Mouse (Mus musculus) ES-Bruce4 (cell line): ENCODE data around the gene Rcn3.

ENCODE experiments used
- EP300 ChIP-seq: IDR thresholded peaks from 2 replicates; pipeline ENCODE4 v1.6.1; 2011; ENCODE audit warnings: low read depth, low read length; ENCODE audit not compliant: insufficient read depth
- POLR2A ChIP-seq: IDR thresholded peaks from one replicate; pipeline ENCODE4 v1.8.1; 2011; ENCODE audit warnings: low read length; ENCODE audit not compliant: insufficient read depth

DNA sequence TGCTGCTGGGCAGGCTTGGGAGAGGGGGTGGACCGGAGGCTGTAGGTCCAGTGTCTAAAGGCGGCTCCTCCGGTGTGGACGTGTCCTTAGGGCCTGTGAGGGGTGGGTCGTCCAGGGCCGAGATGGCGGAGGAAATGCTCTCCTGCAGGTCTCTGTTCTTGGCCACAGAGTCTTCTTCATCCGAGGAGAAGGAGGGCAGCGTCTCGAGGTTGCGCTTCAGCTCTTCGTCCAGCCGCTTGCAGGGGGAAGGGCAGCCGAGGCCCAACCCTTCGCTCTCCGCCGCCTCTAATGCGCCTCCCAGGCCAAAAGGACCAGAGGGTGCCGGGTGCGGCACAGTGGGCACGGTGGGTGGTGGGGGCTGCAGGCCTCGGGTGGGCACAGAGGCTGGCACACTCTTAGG lies 46.3 kb downstream of the Rcn3 start:
- TF ChIP-seq POLR2A (no peak), EP300 (no peak)
